Mouse (Mus musculus) brain, adult 10 weeks (tissue): Measurements from ENCODE around the gene Itgb6. TPM values are rescaled to one million over a fixed set of nuclear protein-coding genes. Genes with fewer than 3 reads are reported as not detected.

Experiments
- polyA plus RNA-seq: library from polyadenylated mRNA; stranded (reverse); fragments of 350-450 nt; fragmentation: Illumina TruSeq; extraction: RNeasy Lipid Tissue Mini Kit (QIAGEN cat#74804); gene quantifications from one replicate; pipeline ENCODE4 v1.2.3, GENCODE M21; 2015; ENCODE audit warnings: low read depth, low replicate concordance

Gene Itgb6
- polyA plus RNA-seq, result not detected

DNA sequence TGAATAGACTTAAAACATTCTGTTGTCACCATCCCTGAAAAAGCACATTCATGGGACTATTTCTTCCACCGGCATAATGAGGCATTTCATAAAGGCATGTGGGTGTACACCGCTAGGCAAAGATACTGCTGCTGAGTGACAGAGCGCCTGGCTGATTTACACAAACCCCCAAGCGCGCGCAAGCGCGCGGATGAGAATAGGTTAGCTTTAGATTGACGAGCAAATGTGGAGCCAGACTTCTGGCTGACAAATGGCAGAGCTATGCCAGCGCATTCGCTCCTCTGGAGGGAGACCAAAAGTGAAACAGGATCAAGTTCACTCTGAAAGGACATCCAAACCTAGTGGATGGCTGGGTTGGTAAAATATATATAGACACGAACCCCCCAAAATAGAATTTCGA lies at the start of gene Itgb6:
TSS of gene Itgb6 (minus strand) at position 130 of the 400 bp plus-strand sequence.

DNA sequence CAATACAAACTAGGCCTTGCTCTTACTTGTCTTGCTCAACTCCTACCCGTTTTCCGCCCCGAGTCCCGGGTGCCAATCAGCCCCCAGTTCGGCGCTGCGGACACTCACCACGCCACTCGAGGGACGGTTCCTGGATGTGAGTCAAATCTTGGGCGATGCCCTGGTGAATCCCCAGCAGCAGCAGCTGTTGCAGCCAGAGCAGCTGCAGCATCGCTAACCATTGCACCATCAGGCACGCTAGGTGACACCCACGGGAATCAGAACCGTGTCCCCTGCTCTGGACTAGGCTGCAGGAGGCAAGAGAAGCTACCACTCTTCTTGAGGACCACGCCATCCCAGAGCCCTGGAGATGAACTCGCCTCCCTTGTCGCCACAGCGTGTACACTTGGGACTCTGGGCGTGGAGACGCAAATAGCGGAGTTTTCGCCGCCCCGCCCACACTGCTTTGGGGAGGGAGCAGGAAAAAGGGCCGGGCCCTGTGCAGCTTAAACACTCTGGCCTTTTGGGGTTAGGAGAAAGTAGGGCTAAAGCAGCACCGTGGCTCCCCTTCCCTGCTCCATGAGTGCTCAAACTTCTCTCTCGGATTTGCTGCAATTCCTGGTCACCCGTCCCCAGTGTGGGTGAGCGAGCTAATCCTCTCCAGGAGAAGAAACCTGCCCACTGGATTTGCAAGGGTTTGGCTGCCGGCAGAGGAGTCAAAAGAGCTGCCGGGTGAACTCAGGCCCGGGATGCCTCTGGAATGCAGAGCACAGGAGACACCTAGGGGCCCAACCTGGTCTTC lies 169.4 kb downstream of the Itgb6 start, which contains the start of gene Pla2r1:
TSS of gene Pla2r1 (minus strand) at position 407 of the 781 bp plus-strand sequence.

Other genes with a start within 250 kb of the Itgb6 start
- gene Pla2r1, start 169.3 kb downstream of the Itgb6 start, polyA plus RNA-seq, result 0.28 TPM
- gene Rbms1, start 240.5 kb upstream of the Itgb6 start, polyA plus RNA-seq, result 17.6 TPM